Mouse (Mus musculus) forebrain, embryonic 15.5 days (tissue): ENCODE data around the gene Krt13. TPM values are rescaled to one million over a fixed set of nuclear protein-coding genes. Genes with fewer than 3 reads are reported as not detected.

Source experiments
- ATAC-seq: fragments of 200-750 bp; cut with Nextera tagmentation; replicated peaks from 2 replicates; pipeline ENCODE4 v1.8.0; 2017; ENCODE audit warnings: mild to moderate bottlenecking, moderate TSS enrichment, moderate library complexity
- H3K27ac ChIP-seq: fragments of 300-500 bp; sonication (generic); replicated peaks from 2 replicates; pipeline ENCODE4 v1.5.1; 2015; ENCODE audit warnings: mild to moderate bottlenecking, inconsistent platforms
- H3K27me3 ChIP-seq: fragments of 300-500 bp; sonication (generic); 2 replicates; pipeline ENCODE4 v1.6.1; 2015; ENCODE audit warnings: inconsistent platforms
- H3K36me3 ChIP-seq: fragments of 300-500 bp; sonication (generic); 2 replicates; pipeline ENCODE4 v1.6.1; 2015; ENCODE audit warnings: mild to moderate bottlenecking, inconsistent platforms
- H3K4me1 ChIP-seq: fragments of 300-500 bp; sonication (generic); 2 replicates; pipeline ENCODE4 v1.6.1; 2015; ENCODE audit warnings: inconsistent platforms
- H3K4me2 ChIP-seq: fragments of 300-500 bp; sonication (generic); replicated peaks from 2 replicates; pipeline ENCODE4 v1.6.1; 2015; ENCODE audit warnings: mild to moderate bottlenecking, inconsistent platforms
- H3K4me3 ChIP-seq: fragments of 300-500 bp; sonication (generic); 2 replicates; pipeline ENCODE4 v1.5.1; 2015; ENCODE audit warnings: mild to moderate bottlenecking, inconsistent platforms
- H3K9ac ChIP-seq: fragments of 300-500 bp; sonication (generic); replicated peaks from 2 replicates; pipeline ENCODE4 v1.6.1; 2015; ENCODE audit warnings: mild to moderate bottlenecking, inconsistent platforms
- H3K9me3 ChIP-seq: fragments of 300-500 bp; sonication (generic); 2 replicates; pipeline ENCODE4 v1.6.1; 2016; ENCODE audit warnings: inconsistent platforms
- WGBS: fragments of 180-500 bp; shearing (Covaris S2); methylation state at CpG from one replicate; pipeline ENCODE4 v1.1.7; 2015; ENCODE audit warnings: mixed read lengths; 5-methylcytosine and 5-hydroxymethylcytosine counted together
- polyA plus RNA-seq: library from polyadenylated mRNA; unstranded; fragments of >200 nt; fragmentation: Nextera tagmentation; extraction: Ambion mirVana; gene quantifications from 2 replicates; pipeline ENCODE4 v1.2.1, GENCODE M21; 2015

Gene Krt13
- polyA plus RNA-seq, 1 experiment from 2014 or later = not detected

DNA sequence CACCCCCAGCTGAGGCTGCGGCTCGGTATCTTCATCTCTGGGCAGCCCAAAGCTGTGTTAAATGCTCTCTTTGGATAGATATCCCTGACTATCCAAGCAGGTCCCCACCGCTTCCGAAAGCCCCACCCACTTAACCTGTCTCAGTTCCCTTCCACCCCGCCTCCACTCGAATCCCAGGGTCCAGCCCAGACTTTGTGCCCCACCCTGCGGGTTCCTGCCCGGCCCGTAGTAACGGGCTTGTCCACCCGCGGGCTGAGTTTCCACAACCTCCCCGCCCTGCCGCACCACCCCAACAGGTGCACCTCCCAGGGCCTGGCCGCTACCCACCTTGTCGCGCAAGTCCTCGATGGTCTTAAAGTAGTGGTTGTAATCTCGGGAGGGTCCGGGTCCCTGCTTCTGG is 23.7 kb upstream of the Krt13 start:
- Histone ChIP-seq H3K36me3 (no peaks in the 10 kb centered on the region), H3K9ac (no peak overlapping the region), H3K27me3 (peaks cover 29% of the 10 kb centered on the region), H3K4me1 (0 out of 2 replicates have a peak, but pooled peaks cover 6% of the 10 kb centered on the region), H3K27ac (no peak overlapping the region), H3K4me2 (peak overlapping the region; percentile 26), H3K4me3 (0 out of 2 replicates have a peak overlapping the region, but pooled peaks have one; percentile 7), H3K9me3 (no peaks in the 10 kb centered on the region)
- under 1% methylated on average over 20 of the region's 20 CpGs for WGBS
- no peak for ATAC-seq

DNA sequence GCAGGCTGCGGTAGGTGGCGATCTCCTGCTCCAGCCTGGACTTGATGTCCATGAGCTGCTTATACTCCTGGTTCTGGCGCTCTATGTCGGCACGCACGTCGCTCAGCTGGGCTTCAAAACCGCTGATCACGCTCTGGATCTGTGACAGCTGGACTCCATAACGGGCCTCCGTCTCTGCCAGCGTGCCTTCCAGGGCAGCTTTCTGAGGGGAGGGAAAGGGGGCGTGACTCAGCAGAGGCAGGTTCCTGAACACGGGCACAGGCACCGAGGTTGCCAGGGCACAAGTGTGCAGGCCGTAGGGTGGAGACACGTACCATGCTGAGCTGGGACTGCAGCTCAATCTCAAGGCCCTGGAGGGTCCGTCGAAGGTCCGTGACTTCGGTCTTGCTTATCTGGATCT is 19.6 kb upstream of the Krt13 start:
- Histone ChIP-seq H3K36me3 (no peaks in the 10 kb centered on the region), H3K4me2 (no peak overlapping the region), H3K9me3 (no peaks in the 10 kb centered on the region), H3K9ac (no peak overlapping the region), H3K4me1 (peaks cover 20% of the 10 kb centered on the region), H3K4me3 (no peak overlapping the region), H3K27ac (no peak overlapping the region), H3K27me3 (peaks cover 21% of the 10 kb centered on the region; the same call in 1 of the 2 replicates)
- no peak for ATAC-seq
- whole genome bisulfite sequencing = 82% methylated on average over 21 of the region's 21 CpGs

DNA sequence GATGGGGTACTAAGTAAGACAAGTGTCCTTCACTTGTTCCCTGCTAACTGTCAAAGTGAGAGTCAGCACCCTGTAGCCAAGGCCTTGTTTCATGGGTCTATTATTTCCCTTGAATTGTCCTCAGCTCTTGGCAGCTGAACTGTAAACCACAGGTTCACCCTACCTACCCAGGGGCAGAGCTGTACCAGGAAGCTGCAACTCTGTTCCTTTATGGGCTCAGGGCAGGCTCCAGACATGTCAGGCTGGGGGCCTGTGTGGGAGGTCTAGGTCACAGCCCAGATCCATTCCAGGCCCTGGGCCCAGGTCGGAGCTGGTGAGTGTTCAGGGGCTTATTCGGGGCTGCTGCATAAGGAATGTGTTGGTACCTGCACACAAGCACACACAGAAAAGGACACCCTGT is 18.0 kb upstream of the Krt13 start:
- peaks cover 14% of the 10 kb centered on the region for H3K4me1 ChIP-seq
- H3K27me3 ChIP-seq = peaks cover 6% of the 10 kb centered on the region; the same call in 1 of the 2 replicates
- no peak for ATAC-seq
- no peak overlapping the region for H3K9ac ChIP-seq
- H3K9me3 ChIP-seq = no peaks in the 10 kb centered on the region
- no peaks in the 10 kb centered on the region for H3K36me3 ChIP-seq
- H3K27ac ChIP-seq = no peak overlapping the region
- H3K4me2 ChIP-seq = no peak overlapping the region
- 79% methylated on average over 2 of the region's 2 CpGs for WGBS
- no peak overlapping the region for H3K4me3 ChIP-seq

DNA sequence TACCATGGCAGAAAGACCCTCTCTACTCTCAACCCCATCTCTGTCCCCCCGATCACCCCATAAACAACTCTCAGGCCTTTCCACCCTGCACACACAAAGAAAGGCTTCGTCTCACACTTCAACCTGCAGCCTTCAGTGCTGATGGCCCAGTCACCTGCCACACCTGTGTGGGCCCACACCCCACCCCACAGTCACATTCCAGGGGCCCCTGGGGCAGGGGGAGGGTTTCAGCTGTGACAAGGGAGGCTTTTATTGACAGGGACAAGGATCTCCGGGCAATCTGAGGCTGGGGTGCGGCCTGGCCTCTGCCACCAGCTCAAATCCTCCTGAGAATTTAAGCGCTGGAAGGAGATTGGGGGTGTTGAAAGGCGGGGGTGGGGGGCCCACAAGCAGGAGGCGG is 17.4 kb upstream of the Krt13 start:
- 50% methylated on average over 7 of the region's 7 CpGs for WGBS
- no peaks in the 10 kb centered on the region for H3K36me3 ChIP-seq

DNA sequence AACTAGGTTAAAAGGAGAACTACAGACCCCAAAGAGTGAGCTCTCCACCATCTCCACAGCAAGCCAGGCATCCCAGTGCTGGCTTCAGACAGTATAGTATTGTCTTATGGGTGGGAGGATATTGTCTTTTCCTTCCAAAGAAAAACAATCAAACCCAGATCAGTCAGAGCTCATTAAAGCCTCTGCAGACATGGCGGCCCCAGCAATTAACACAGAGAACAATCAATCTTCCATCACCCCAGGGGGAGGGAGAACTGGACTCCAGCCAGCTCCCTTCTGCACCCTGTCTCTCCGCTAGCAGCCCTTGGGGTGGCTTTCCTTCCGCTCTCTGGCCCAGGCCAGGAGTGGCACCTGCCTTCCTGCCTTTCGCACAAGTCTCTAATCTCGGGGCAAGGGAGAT is 16.3 kb upstream of the Krt13 start:
- H3K9me3 ChIP-seq = no peaks in the 10 kb centered on the region
- H3K4me2 ChIP-seq = no peak overlapping the region
- ATAC-seq = peak; percentile 53
- H3K27ac ChIP-seq = no peak overlapping the region
- peaks cover 14% of the 10 kb centered on the region for H3K4me1 ChIP-seq
- H3K36me3 ChIP-seq = no peaks in the 10 kb centered on the region
- H3K27me3 ChIP-seq = no peaks in the 10 kb centered on the region
- 24% methylated on average over 5 of the region's 5 CpGs for WGBS
- H3K9ac ChIP-seq = no peak overlapping the region
- H3K4me3 ChIP-seq = no peak overlapping the region

More for the DNA sequence above, 17.4 kb upstream of the Krt13 start:
- ATAC-seq = no peak
- Histone ChIP-seq H3K27ac (no peak overlapping the region), H3K4me3 (no peak overlapping the region), H3K9me3 (no peaks in the 10 kb centered on the region), H3K4me2 (no peak overlapping the region), H3K9ac (no peak overlapping the region), H3K4me1 (peaks cover 14% of the 10 kb centered on the region), H3K27me3 (peaks cover under 1% of the 10 kb centered on the region; the same call in 1 of the 2 replicates)

DNA sequence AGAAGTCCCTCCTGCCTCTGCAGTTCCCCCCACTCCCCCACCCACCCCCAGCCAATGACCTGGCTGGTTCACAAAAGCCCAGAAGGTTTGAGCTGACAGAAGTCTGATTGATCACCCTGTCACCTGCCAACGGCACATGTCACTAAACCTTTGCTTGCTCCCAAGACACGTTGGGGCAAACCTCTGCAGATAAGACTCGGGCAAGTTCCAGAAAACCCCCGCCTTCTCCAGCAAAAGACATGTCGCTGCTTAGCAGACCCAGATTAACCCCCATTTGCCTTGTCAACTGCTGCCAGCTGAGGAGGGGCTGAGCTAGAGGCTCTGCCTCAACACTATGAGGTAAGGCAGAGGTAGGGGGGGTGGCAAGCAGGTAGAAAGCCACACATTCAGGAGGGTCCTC is 15.2 kb upstream of the Krt13 start:
- peaks cover 14% of the 10 kb centered on the region for H3K4me1 ChIP-seq
- no peak overlapping the region for H3K27ac ChIP-seq
- H3K27me3 ChIP-seq = no peaks in the 10 kb centered on the region
- H3K4me3 ChIP-seq = no peak overlapping the region
- no peaks in the 10 kb centered on the region for H3K36me3 ChIP-seq
- no peak overlapping the region for H3K9ac ChIP-seq
- WGBS = 51% methylated on average over 5 of the region's 5 CpGs
- no peaks in the 10 kb centered on the region for H3K9me3 ChIP-seq
- H3K4me2 ChIP-seq = no peak overlapping the region
- no peak for ATAC-seq

DNA sequence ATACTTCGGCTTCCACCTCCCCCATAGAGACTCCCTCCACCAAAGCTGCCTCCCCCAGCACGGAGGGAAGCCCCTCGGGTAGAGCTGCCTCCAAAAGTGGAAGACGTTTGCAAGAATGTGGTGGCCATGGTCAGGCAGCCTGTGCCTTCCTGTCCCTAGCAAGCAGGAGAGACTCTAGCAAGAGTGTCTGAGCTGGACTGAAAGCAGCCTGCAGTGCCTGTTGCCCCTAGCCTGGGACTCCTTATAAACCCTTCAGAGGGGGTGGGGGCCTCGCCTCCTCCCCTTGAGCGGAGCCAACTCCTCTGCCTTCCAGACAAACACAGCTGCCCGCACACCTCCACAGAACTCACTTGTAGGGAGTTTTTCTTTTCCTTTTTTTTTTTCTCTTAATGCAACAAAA is 14.4 kb upstream of the Krt13 start, which contains the start of gene Krt15:
Krt15 (minus strand) TSS at position 198 of the 400 bp plus-strand sequence.
- no peak for ATAC-seq
- H3K27ac ChIP-seq = no peak within 1 kb of the TSS
- no peak within 1 kb of the TSS for H3K9ac ChIP-seq
- H3K4me1 ChIP-seq = peaks cover 14% of the 10 kb centered on the region
- no peak within 1 kb of the TSS for H3K4me2 ChIP-seq
- WGBS = 77% methylated on average over 7 of the region's 7 CpGs
- H3K27me3 ChIP-seq = no peaks in the 10 kb centered on the region
- H3K9me3 ChIP-seq = no peaks in the 10 kb centered on the region
- H3K4me3 ChIP-seq = no peak within 1 kb of the TSS
- no peaks in the 10 kb centered on the region for H3K36me3 ChIP-seq

DNA sequence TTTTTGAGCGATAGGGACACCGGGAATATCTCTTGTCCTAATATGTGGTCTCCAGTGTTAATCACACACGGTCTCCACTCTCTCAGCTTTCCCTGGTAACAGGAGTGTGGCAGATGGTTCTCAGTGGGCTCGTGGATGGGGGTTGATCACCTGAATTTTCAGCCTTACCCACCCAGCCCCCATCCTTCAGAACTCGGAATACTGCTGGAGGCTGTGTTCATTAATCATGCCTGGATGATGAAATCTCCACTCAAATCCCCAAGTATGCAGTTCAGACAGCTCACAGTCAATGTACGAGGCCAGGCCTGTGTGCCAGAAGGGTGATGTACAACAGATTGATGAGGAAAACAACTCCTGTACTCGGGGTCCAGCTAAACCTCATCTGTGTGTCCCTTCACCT is 3.5 kb upstream of the Krt13 start:
- no peak for ATAC-seq
- no peak overlapping the region for H3K27ac ChIP-seq
- H3K9ac ChIP-seq = no peak overlapping the region
- no peaks in the 10 kb centered on the region for H3K27me3 ChIP-seq
- no peaks in the 10 kb centered on the region for H3K4me1 ChIP-seq
- 84% methylated on average over 7 of the region's 7 CpGs for WGBS
- no peaks in the 10 kb centered on the region for H3K36me3 ChIP-seq
- H3K9me3 ChIP-seq = no peaks in the 10 kb centered on the region
- no peak overlapping the region for H3K4me3 ChIP-seq
- no peak overlapping the region for H3K4me2 ChIP-seq

DNA sequence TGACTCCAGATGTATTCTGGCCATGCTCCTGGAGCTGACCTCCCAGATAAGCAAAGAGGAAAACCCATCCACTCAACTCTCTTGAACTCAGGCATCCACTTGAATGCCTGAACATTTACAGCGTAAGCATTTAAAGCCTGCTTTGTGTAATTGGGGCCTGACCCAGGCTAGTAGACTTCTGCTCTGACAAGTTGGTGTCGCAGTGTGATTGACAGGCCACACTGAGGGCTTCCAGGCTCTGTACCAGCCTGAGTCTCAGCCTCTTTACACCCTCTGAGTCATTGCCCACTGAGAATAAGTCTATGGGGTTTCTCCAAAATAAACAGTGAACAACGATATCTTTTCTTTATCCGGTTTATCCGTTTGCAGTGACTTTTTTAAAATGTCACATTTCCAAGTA is 1.0 kb downstream of the Krt13 start:
- H3K4me3 ChIP-seq = no peak overlapping the region
- 91% methylated on average over 5 of the region's 5 CpGs for WGBS
- no peak overlapping the region for H3K9ac ChIP-seq
- no peaks in the 10 kb centered on the region for H3K36me3 ChIP-seq
- H3K4me2 ChIP-seq = no peak overlapping the region
- H3K27me3 ChIP-seq = no peaks in the 10 kb centered on the region
- no peak for ATAC-seq
- H3K9me3 ChIP-seq = no peaks in the 10 kb centered on the region
- H3K27ac ChIP-seq = no peak overlapping the region
- H3K4me1 ChIP-seq = no peaks in the 10 kb centered on the region

DNA sequence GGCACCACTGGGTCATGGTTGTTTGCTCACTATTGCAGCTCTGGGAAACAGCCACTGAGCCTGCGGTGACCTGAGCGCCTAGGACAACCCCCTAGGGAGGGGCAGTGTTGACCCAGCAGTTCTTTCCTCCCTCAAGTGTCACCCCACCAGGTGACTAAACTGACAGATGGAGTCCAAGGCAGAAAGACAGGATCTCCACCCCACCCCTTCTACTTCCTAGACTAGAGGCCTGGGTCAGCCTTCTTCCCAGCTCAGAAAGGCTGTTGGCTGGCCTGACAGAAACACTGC is 7.7 kb downstream of the Krt13 start:
- no peak overlapping the region for H3K4me2 ChIP-seq
- H3K36me3 ChIP-seq = no peaks in the 10 kb centered on the region
- H3K27me3 ChIP-seq = no peaks in the 10 kb centered on the region
- no peak for ATAC-seq
- H3K4me1 ChIP-seq = no peaks in the 10 kb centered on the region
- no peak overlapping the region for H3K4me3 ChIP-seq
- WGBS = 92% methylated on average over 2 of the region's 2 CpGs
- no peak overlapping the region for H3K9ac ChIP-seq
- no peaks in the 10 kb centered on the region for H3K9me3 ChIP-seq
- H3K27ac ChIP-seq = no peak overlapping the region

DNA sequence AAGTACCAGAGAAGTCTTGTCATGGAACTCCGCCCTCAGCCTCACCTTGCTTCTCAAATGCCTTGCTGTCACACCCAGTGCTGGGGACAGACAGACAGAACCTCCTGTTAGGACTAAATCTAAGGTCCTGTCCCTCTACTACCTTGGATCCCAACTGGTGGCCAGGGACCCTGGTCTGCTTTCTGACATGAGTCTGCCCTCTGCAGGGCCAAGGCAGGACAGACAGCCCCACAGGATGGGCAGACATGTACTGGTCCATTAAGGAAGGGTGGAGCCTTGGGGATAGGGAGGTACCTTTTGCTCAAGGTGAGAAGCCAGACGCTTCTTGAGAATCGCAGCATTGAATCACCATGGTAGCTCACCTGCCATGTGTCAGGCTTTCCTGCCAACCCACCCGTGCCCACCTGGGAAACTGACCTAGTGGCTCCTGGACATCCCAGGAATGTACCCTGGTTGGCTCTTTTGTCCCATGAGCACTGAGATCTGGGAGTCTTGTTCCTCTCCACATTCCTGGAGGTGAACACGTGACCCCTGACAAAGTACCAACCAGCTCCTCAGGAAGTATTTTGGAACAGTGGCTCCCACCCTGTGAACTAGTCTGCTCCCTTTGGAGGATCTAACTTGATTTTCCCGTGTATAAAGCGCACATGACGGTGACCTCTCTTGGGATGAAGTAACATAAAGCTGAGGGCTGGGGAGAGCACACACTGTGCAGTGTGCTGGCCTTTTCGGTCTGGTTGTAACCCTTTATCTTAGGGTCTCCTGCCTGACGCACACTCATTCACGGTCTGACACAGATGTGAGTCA is 8.2 kb downstream of the Krt13 start:
- no peaks in the 10 kb centered on the region for H3K9me3 ChIP-seq
- no peak overlapping the region for H3K4me2 ChIP-seq
- no peak for ATAC-seq
- no peaks in the 10 kb centered on the region for H3K27me3 ChIP-seq
- no peak overlapping the region for H3K9ac ChIP-seq
- WGBS = 92% methylated on average over 11 of the region's 11 CpGs
- no peaks in the 10 kb centered on the region for H3K36me3 ChIP-seq
- no peak overlapping the region for H3K27ac ChIP-seq
- no peaks in the 10 kb centered on the region for H3K4me1 ChIP-seq
- H3K4me3 ChIP-seq = no peak overlapping the region

DNA sequence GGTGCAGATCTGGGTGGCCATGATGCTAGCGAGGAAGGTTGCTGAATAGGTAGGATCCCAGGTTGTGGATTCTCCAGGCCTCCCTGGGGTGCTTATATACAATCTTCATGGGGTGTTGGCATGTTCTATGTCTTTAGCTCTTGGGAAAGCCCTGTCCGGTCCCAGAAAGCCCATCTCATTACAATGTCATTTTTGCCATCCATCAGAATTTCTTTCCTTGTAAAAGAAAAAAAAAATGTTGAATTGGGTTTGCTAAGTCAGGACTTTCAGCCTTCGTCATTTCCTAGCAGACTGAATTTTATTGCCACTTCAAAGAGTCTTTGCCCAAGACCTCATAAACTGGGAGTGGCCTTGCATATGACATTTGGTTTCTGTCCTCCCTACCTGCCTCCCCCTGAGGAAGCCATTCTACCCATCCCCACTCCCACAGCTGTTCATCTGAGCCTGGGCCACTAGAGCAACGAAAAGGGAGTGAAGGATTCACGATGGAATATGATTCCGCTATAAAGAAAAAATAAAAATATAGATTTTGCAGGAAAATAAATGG is 15.7 kb downstream of the Krt13 start, which contains the start of gene Krt36:
Krt36 (minus strand) TSS at position 51 of the 547 bp plus-strand sequence.
- Histone ChIP-seq H3K4me1 (no peaks in the 10 kb centered on the region), H3K27ac (no peak within 1 kb of the TSS), H3K9ac (no peak within 1 kb of the TSS), H3K9me3 (no peaks in the 10 kb centered on the region), H3K4me2 (no peak within 1 kb of the TSS), H3K36me3 (no peaks in the 10 kb centered on the region), H3K27me3 (no peaks in the 10 kb centered on the region), H3K4me3 (no peak within 1 kb of the TSS)
- 87% methylated on average over 6 of the region's 6 CpGs for WGBS
- no peak for ATAC-seq
